Mouse (Mus musculus) kidney, postnatal 14 days (tissue): ENCODE results near the gene Fam83f.
A peak's percentile ranks its signal among the peaks of the same experiment; 100 is the strongest.

Experiments used
- DNase-seq: peaks from one replicate; pipeline ENCODE4 v3.0.0; 2022; ENCODE audit warnings: mixed read lengths

Gene Fam83f

GRCm38 (mm10) chr15:80671295-80672252, at the start of gene Fam83f:
Gene Fam83f (plus strand): TSS chr15:80671847.
- DNase-seq, result peak; percentile 70

- DNase-seq, result no peak
Observed at GRCm38 (mm10) chr15:80623171-80623837, 48.3 kb upstream of the Fam83f start.

- no peak for DNase-seq
Observed at GRCm38 (mm10) chr15:80626472-80626871, 45.2 kb upstream of the Fam83f start.

- DNase-seq, result no peak
Observed at GRCm38 (mm10) chr15:80630147-80630546, 41.5 kb upstream of the Fam83f start.

GRCm38 (mm10) chr15:80630711-80631110, 40.9 kb upstream of the Fam83f start:
- no peak for DNase-seq

GRCm38 (mm10) chr15:80631311-80631710, 40.3 kb upstream of the Fam83f start:
- DNase-seq, result no peak

- DNase-seq, result no peak
Observed at GRCm38 (mm10) chr15:80632280-80632893, 39.3 kb upstream of the Fam83f start.

GRCm38 (mm10) chr15:80634391-80635193, 37.1 kb upstream of the Fam83f start:
- peak; percentile 57 for DNase-seq

- DNase-seq, result no peak
Observed at GRCm38 (mm10) chr15:80636757-80637372, 34.8 kb upstream of the Fam83f start.

- DNase-seq, result no peak
Observed at GRCm38 (mm10) chr15:80639071-80639702, 32.5 kb upstream of the Fam83f start.

- no peak for DNase-seq
Observed at GRCm38 (mm10) chr15:80639874-80640273, 31.8 kb upstream of the Fam83f start.

- DNase-seq, result no peak
Observed at GRCm38 (mm10) chr15:80641702-80642435, 29.8 kb upstream of the Fam83f start.

- no peak for DNase-seq
Observed at GRCm38 (mm10) chr15:80645006-80645797, 26.4 kb upstream of the Fam83f start.

- DNase-seq, result no peak
Observed at GRCm38 (mm10) chr15:80648977-80649606, 22.6 kb upstream of the Fam83f start.

GRCm38 (mm10) chr15:80650412-80650811, 21.2 kb upstream of the Fam83f start:
- no peak for DNase-seq

- DNase-seq, result no peak
Observed at GRCm38 (mm10) chr15:80653865-80654264, 17.8 kb upstream of the Fam83f start.

- DNase-seq, result no peak
Observed at GRCm38 (mm10) chr15:80658815-80659471, 12.7 kb upstream of the Fam83f start.

- no peak for DNase-seq
Observed at GRCm38 (mm10) chr15:80660963-80661362, 10.7 kb upstream of the Fam83f start.

GRCm38 (mm10) chr15:80664444-80664843, 7.2 kb upstream of the Fam83f start:
- DNase-seq, result no peak
